Mouse (Mus musculus) lung, adult 2 months (tissue): ENCODE results near the gene Xpo6. TPM values are rescaled to one million over a fixed set of nuclear protein-coding genes. Genes with fewer than 3 reads are reported as not detected.

Experiments
- DNase-seq: peaks from one replicate; pipeline ENCODE4 v3.0.0; 2022
- H3K4me1 ChIP-seq: fragments of 200-500 bp; 2 replicates; pipeline ENCODE4 v1.6.1; 2011; ENCODE audit warnings: low read length; ENCODE audit not compliant: control insufficient read depth, insufficient read depth
- H3K4me3 ChIP-seq: fragments of 200-500 bp; replicated peaks from 2 replicates; pipeline ENCODE3; 2011; ENCODE audit warnings: low read depth, mild to moderate bottlenecking, control low read depth, low read length; ENCODE audit errors: extremely low read depth
- CTCF ChIP-seq: fragments of 200-500 bp; IDR thresholded peaks from 2 replicates; pipeline ENCODE4 v1.5.1; 2011; ENCODE audit warnings: mild to moderate bottlenecking, low read length, control low read depth; ENCODE audit not compliant: insufficient read depth
- POLR2A ChIP-seq: fragments of 200-500 bp; IDR thresholded peaks from 2 replicates; pipeline ENCODE4 v1.6.1; 2011; ENCODE audit warnings: low read depth, mild to moderate bottlenecking, control low read depth, low read length, borderline replicate concordance; ENCODE audit errors: extremely low read depth
- WGBS: fragments of 180-500 bp; shearing (Covaris S2); methylation state at CpG from one replicate; pipeline ENCODE4 v1.1.7; 2018; 5-methylcytosine and 5-hydroxymethylcytosine counted together
- polyA plus RNA-seq: library from polyadenylated mRNA; depleted of rRNA; stranded (reverse); fragments of >200 nt; gene quantifications from 2 replicates; pipeline ENCODE4 v1.2.3, GENCODE M21; 2012; rRNA removed

Gene Xpo6
- 126 and 163 TPM in 2 replicates for polyA plus RNA-seq

GRCm38 (mm10) chr7:126200178-126200996, at the start of gene Xpo6:
Xpo6 (minus strand) TSS chr7:126200501.
- peak within 1 kb of the TSS; percentile 55 for H3K4me3 ChIP-seq
- TF ChIP-seq CTCF (no peak), POLR2A (peak; percentile 57; the same call in 1 of the 2 replicates)
- WGBS: under 1% methylated on average over 52 of the region's 57 CpGs
- peaks cover 2% of the 10 kb centered on the region for H3K4me1 ChIP-seq
- DNase-seq: peak; percentile 91

- 89% methylated on average over 3 of the region's 3 CpGs for WGBS
- TF ChIP-seq CTCF (no peak), POLR2A (no peak)
- Histone ChIP-seq H3K4me1 (no peaks in the 10 kb centered on the region), H3K4me3 (no peak overlapping the region)
- DNase-seq: no peak
These were observed 49.7 kb upstream of the Xpo6 start for GRCm38 (mm10) chr7:126249986-126250385.

- TF ChIP-seq CTCF: no peak
- TF ChIP-seq POLR2A: no peak
- Histone ChIP-seq H3K4me1 (no peaks in the 10 kb centered on the region), H3K4me3 (no peak overlapping the region)
- no peak for DNase-seq
- WGBS: 71% methylated on average over 5 of the region's 5 CpGs
These were observed 48.8 kb upstream of the Xpo6 start for GRCm38 (mm10) chr7:126249146-126249545.

GRCm38 (mm10) chr7:126248641-126249141, 48.4 kb upstream of the Xpo6 start:
- H3K4me1 ChIP-seq: no peaks in the 10 kb centered on the region
- WGBS: 40% methylated on average over 17 of the region's 17 CpGs
- no peak for DNase-seq
- TF ChIP-seq CTCF: no peak
- no peak for TF ChIP-seq POLR2A
- H3K4me3 ChIP-seq: no peak overlapping the region

GRCm38 (mm10) chr7:126248088-126248487, 47.8 kb upstream of the Xpo6 start:
- Histone ChIP-seq H3K4me3 (no peak overlapping the region), H3K4me1 (no peaks in the 10 kb centered on the region)
- TF ChIP-seq CTCF: no peak
- no peak for TF ChIP-seq POLR2A
- WGBS: 15% methylated on average over 6 of the region's 6 CpGs
- DNase-seq: no peak

- TF ChIP-seq CTCF (no peak), POLR2A (no peak)
- WGBS: 51% methylated on average over 6 of the region's 6 CpGs
- H3K4me3 ChIP-seq: no peak overlapping the region
- no peak for DNase-seq
- no peaks in the 10 kb centered on the region for H3K4me1 ChIP-seq
These were observed 44.0 kb upstream of the Xpo6 start for GRCm38 (mm10) chr7:126244168-126244750.

- Histone ChIP-seq H3K4me1 (no peaks in the 10 kb centered on the region), H3K4me3 (no peak overlapping the region)
- no peak for TF ChIP-seq CTCF
- no peak for TF ChIP-seq POLR2A
- WGBS: 75% methylated on average over 14 of the region's 14 CpGs
- no peak for DNase-seq
These were observed 40.6 kb upstream of the Xpo6 start for GRCm38 (mm10) chr7:126240814-126241360.

GRCm38 (mm10) chr7:126236794-126237192, 36.5 kb upstream of the Xpo6 start:
- TF ChIP-seq CTCF (no peak), POLR2A (no peak)
- WGBS: 66% methylated on average over 5 of the region's 5 CpGs
- DNase-seq: no peak
- Histone ChIP-seq H3K4me3 (no peak overlapping the region), H3K4me1 (no peaks in the 10 kb centered on the region)

- WGBS: 28% methylated on average over 11 of the region's 11 CpGs
- DNase-seq: no peak
- no peak for TF ChIP-seq CTCF
- TF ChIP-seq POLR2A: no peak
- no peak overlapping the region for H3K4me3 ChIP-seq
- no peaks in the 10 kb centered on the region for H3K4me1 ChIP-seq
These were observed 35.9 kb upstream of the Xpo6 start for GRCm38 (mm10) chr7:126236083-126236793.

GRCm38 (mm10) chr7:126234611-126235010, 34.3 kb upstream of the Xpo6 start:
- TF ChIP-seq CTCF (no peak), POLR2A (no peak)
- WGBS: 89% methylated on average over 3 of the region's 3 CpGs
- DNase-seq: no peak
- Histone ChIP-seq H3K4me1 (no peaks in the 10 kb centered on the region), H3K4me3 (no peak overlapping the region)
